Mouse (Mus musculus): ENCODE measurements around the gene Agap2. TPM values are rescaled to one million over a fixed set of nuclear protein-coding genes. Genes with fewer than 3 reads are reported as not detected.

Gene Agap2
- polyA plus RNA-seq, 1 experiment, result 151 TPM

GRCm38 (mm10) chr10:127111001-127111887 lies 36.2 kb downstream of the Agap2 start:
- DNase-seq (ENCODE audit: low read depth), result no peak

GRCm38 (mm10) chr10:127114408-127114807 lies 39.3 kb downstream of the Agap2 start:
- no peak for DNase-seq (ENCODE audit: low read depth)
- TF ChIP-seq POLR2A (IDR thresholded peaks at IDR 0.05; ENCODE audit: borderline replicate concordance, extremely low read depth, insufficient read depth, insufficient read length, poor library complexity, severe bottlenecking) (no peak), CTCF (IDR thresholded peaks at IDR 0.05; ENCODE audit: borderline replicate concordance, extremely low read depth, insufficient read depth, insufficient read length) (no peak)

More at GRCm38 (mm10) chr10:127111001-127111887, 36.2 kb downstream of the Agap2 start:
- TF ChIP-seq CTCF (IDR thresholded peaks at IDR 0.05; ENCODE audit: borderline replicate concordance, extremely low read depth, insufficient read depth, insufficient read length), result peak; percentile 16; the same call in 1 of the 2 replicates
- TF ChIP-seq POLR2A (IDR thresholded peaks at IDR 0.05; ENCODE audit: borderline replicate concordance, extremely low read depth, insufficient read depth, insufficient read length, poor library complexity, severe bottlenecking), result no peak

DNA sequence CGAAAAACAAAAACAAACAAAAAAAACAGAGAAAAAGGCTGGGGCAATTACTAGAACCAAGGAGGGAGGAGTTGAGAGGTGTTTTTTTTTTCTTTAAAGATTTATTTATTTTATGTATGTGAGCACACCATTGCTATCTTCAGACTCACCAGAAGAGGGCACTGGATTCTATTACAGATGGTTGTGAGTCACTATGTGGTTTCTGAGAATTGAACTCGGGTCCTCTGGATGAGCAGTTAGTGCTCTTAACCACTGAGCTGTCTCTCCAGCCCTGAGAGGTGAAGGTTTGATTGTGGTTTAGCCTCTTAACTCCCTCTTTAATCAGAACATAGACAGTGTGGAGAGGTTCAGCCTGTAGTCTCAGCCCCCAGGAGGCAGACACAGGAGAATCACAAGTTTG lies 40.0 kb downstream of the Agap2 start:
- TF ChIP-seq CTCF (IDR thresholded peaks at IDR 0.05; ENCODE audit: borderline replicate concordance, extremely low read depth, insufficient read depth, insufficient read length), result no peak
- no peak for TF ChIP-seq POLR2A (IDR thresholded peaks at IDR 0.05; ENCODE audit: borderline replicate concordance, extremely low read depth, insufficient read depth, insufficient read length, poor library complexity, severe bottlenecking)
- no peak for DNase-seq (ENCODE audit: low read depth)

DNA sequence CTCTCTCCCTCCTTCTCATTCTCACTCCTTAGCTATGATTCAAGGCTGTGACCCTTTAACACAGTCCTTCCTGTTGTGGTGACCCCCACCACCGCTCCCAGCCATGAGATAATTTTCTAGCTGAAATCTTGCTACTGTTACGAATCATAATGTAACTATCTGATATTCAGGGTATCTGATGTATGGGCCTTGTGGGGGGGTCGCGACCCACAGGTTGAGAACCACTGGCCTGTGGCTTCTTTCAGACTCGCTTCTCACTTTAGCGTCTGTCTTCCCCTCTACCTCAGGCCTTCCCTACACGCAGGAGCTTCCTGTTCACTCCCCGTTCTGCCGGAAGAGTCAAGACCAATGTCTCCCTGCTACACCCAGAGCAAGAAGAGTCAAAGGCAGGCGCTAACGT lies 43.4 kb downstream of the Agap2 start:
- TF ChIP-seq CTCF (IDR thresholded peaks at IDR 0.05; ENCODE audit: borderline replicate concordance, extremely low read depth, insufficient read depth, insufficient read length), result no peak
- TF ChIP-seq POLR2A (IDR thresholded peaks at IDR 0.05; ENCODE audit: borderline replicate concordance, extremely low read depth, insufficient read depth, insufficient read length, poor library complexity, severe bottlenecking), result no peak
- no peak for DNase-seq (ENCODE audit: low read depth)

DNA sequence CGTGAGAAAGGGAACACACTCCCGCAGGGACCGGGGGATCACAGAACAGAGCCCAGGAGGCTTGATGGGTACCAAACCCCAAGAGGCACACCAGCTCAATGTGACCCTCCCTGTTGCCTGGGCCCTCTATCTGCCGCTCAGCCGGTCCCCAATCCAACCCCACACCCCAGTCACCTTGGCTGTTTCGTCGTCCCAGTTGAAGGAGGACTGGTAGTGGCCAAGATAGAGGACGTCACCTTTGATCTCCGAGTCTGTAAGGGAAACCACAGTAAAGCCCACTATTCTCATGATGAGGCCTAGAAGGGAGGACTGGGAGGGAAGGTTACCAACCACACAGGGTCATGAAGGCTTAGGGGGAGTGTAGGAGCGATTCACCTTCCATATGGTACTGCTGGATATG lies 44.1 kb downstream of the Agap2 start:
- no peak for TF ChIP-seq POLR2A (IDR thresholded peaks at IDR 0.05; ENCODE audit: borderline replicate concordance, extremely low read depth, insufficient read depth, insufficient read length, poor library complexity, severe bottlenecking)
- TF ChIP-seq CTCF (IDR thresholded peaks at IDR 0.05; ENCODE audit: borderline replicate concordance, extremely low read depth, insufficient read depth, insufficient read length), result no peak
- no peak for DNase-seq (ENCODE audit: low read depth)

DNA sequence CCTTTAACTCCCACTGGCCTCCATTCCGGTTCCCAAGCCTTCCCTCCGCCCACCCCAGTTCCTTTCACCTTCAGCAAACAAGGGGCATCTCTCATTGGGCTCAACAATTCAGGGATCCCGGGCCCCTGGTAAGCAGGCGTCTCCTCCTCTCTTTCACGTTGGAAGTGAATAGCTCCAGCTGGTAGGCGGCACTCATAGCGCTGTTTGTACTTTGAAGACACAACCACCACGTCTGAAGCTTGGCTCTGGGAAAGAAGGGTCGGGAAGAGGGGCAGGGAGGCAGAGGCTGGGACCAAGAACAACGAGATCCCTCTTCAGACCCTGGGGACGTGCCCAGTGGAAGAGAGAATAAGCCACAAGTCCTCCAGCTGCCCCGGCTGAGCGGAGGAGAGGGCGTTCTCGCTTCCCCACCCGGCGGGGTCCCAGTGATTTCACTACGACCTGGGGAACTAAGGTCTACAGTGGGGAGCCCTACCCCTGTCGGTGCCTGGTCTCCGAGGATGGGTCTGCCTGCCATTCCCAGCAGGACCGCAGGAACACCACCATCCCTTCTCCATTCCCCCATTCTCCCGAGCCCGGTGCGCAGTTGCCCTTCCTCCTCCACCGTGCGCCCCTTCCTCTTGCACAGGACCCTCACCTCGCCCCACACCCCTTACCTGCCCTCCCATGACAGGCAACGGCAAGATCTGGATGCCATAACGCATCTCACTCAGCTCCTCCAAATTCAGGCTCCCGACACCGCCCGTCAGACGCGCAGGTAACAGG lies 45.4 kb downstream of the Agap2 start:
- DNase-seq (ENCODE audit: low read depth), result peak; percentile 31
- TF ChIP-seq POLR2A (IDR thresholded peaks at IDR 0.05; ENCODE audit: borderline replicate concordance, extremely low read depth, insufficient read depth, insufficient read length, poor library complexity, severe bottlenecking), result no peak

DNA sequence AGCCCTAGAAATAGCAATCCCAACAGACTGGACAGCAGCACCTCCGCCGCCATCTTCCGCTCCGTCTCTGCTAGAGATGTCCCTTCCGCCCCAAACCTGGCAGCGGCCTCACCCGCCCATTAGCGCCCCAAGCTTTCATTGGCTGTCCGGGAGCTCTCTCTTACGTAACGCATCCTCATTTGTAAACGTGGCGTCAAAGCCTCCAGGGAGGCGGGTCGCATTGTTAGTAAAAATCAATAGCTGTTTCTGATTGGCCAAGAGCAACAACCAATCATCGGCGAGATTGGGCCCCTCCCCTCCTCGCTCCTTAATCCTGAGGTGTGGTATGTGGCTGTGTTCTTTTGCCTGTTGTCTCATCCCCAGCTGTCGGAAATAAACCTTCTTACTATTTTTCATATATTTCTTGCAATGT lies 46.0 kb downstream of the Agap2 start, which contains the start of gene Os9:
Os9 (minus strand) TSS at position 66 of the 412 bp plus-strand sequence.
- TF ChIP-seq POLR2A (IDR thresholded peaks at IDR 0.05; ENCODE audit: borderline replicate concordance, extremely low read depth, insufficient read depth, insufficient read length, poor library complexity, severe bottlenecking) (peak; percentile 51; the same call in 1 of the 2 replicates), CTCF (IDR thresholded peaks at IDR 0.05; ENCODE audit: borderline replicate concordance, extremely low read depth, insufficient read depth, insufficient read length) (no peak)
- peak; percentile 100 for DNase-seq (ENCODE audit: low read depth)

- DNase-seq (ENCODE audit: low read depth), result no peak
- TF ChIP-seq POLR2A (IDR thresholded peaks at IDR 0.05; ENCODE audit: borderline replicate concordance, extremely low read depth, insufficient read depth, insufficient read length, poor library complexity, severe bottlenecking) (no peak), CTCF (IDR thresholded peaks at IDR 0.05; ENCODE audit: borderline replicate concordance, extremely low read depth, insufficient read depth, insufficient read length) (no peak)
Observed at GRCm38 (mm10) chr10:127122018-127122417, 46.9 kb downstream of the Agap2 start.

DNA sequence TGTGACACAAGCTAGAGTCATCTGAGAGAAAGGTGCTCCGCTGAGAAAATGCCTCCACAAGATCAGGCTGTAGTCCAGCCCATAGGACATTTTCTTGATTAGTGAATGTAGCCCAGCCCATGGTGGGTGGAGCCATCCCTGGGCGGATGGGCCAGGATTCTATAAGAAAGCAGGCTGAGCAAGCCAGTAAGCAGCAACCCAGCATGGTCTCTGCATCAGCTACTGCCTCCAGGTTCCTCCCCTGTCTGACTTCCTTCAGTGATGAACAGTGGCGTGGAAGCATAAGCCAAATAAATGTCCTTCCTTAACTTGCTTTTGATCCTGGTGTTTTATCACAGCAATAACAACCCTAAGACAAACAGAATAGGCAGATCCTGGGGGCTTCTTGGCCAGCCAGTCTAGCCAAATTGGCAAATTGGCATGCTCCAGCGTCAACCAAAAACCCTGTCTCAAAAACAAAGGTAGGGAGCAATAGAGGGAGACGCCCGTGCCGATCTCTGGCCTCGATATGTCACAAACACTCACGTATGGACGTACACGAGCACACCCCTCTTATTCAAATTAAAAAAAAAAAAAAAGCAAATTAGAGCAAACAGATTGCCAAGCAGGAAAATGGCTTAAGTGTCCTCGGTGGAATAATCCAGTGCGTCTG lies 47.8 kb downstream of the Agap2 start:
- DNase-seq (ENCODE audit: low read depth), result peak; percentile 89
- TF ChIP-seq POLR2A (IDR thresholded peaks at IDR 0.05; ENCODE audit: borderline replicate concordance, extremely low read depth, insufficient read depth, insufficient read length, poor library complexity, severe bottlenecking) (peak; percentile 34; the same call in 1 of the 2 replicates), CTCF (IDR thresholded peaks at IDR 0.05; ENCODE audit: borderline replicate concordance, extremely low read depth, insufficient read depth, insufficient read length) (no peak)

- DNase-seq (ENCODE audit: low read depth), result peak; percentile 90
- no peak for TF ChIP-seq POLR2A (IDR thresholded peaks at IDR 0.05; ENCODE audit: borderline replicate concordance, extremely low read depth, insufficient read depth, insufficient read length, poor library complexity, severe bottlenecking)
- TF ChIP-seq CTCF (IDR thresholded peaks at IDR 0.05; ENCODE audit: borderline replicate concordance, extremely low read depth, insufficient read depth, insufficient read length), result peak; percentile 65; the same call in 1 of the 2 replicates
Observed at GRCm38 (mm10) chr10:127123436-127123805, 48.3 kb downstream of the Agap2 start.

Data from brain, embryonic 14.5 days (tissue).